Mouse (Mus musculus) megakaryocyte-erythroid progenitor cell, adult 5-6 weeks (primary cell): ENCODE measurements around the gene Det1. TPM values are rescaled to one million over a fixed set of nuclear protein-coding genes. Genes with fewer than 3 reads are reported as not detected.

Experiments used
- ATAC-seq: replicated peaks from 2 replicates; pipeline ENCODE4 v1.8.0; 2016; ENCODE audit warnings: mild to moderate bottlenecking, inconsistent platforms; ENCODE audit not compliant: severe bottlenecking, poor library complexity, low FRiP score, low TSS enrichment
- total RNA-seq, 2 experiments: library from RNA; stranded (forward) in 1 of 2; stranded (reverse) in 1 of 2; fragments of 200-1000, 215-1000 nt in 1 of 2; fragments of >200 nt in 1 of 2; fragmentation: Nextera tagmentation in 1 of 2; gene quantifications; 2 replicates each; pipeline ENCODE4 v1.2.3; 2014 to 2017

Det1 gene
- total RNA-seq (2014; fragmentation: Nextera tagmentation) (29.3 and 29.4 TPM in 2 replicates), total RNA-seq (2017) (13.8 and 27.0 TPM in 2 replicates)

DNA sequence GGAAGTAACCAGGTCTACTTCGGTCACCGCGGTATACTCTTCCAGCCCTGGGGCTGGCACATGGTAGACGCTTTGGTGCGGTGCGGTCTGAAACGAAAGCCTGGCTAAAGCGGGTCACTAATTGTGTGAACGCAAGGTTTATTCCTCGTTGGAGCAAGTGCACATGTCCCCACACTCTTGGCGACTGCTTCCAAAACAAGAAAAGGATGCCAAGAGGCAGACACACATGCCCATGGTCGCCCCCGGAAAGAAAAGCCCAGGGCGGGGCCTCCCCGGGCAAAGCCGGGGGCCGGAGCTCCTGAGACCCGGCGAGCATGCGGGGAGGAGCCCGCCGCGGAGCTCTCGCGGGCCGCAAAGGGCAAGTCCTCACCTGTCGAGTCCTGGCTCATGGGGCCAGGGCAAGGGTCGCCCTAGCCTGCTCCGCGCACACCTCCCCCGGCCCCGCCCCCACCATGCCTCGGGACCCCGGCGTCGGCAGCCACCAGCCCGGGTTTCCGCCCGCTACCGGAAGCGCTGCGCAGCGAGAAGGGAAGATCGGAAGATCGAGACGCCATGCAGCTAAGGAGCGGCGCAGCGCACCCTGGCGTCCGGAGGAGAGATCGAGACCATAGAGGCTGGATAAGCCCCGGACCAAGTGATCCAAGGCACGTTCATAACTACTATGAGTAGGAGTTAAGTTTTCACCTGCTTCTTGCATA is at the start of gene Det1:
Det1 (minus strand) TSS at position 527 of the 698 bp plus-strand sequence.
- peak; percentile 99 for ATAC-seq

GRCm38 (mm10) chr7:78895653-78896333 is 48.7 kb upstream of the Det1 start, which contains the start of gene Aen:
TSS of gene Aen (plus strand) at chr7:78895854.
- ATAC-seq, result peak; percentile 97

DNA sequence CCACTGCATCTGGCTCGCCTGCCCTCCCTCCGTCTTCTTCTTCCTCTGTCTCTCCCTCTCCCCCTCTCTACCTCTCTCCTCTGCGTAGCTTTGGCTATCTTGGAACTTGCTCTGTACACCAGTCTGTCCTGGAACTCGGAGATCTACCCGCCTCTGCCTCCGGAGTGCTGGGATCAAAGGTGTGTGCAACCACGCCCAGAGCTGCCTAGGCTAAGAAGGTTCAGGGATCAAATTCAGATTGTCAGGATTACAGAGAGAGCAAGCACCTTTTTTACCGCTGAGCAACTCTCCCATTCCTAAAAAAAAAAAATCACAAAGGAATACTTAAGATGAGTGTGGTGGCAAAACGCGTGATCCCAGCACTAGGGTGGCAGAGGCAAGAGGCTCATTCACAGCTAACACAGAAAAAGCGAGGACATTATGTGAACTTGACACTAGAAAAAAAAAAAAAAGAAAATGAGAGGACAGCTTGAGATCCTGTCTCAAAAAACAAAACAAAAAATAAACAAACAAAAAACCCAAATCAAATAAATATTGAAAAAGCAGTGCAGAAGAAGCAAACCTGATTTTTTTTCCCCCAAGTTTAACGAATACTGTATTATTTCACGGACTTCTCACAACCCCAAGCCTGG is 48.1 kb upstream of the Det1 start:
- ATAC-seq, result no peak

- no peak for ATAC-seq
These were observed 46.9 kb upstream of the Det1 start for GRCm38 (mm10) chr7:78893917-78894316.

DNA sequence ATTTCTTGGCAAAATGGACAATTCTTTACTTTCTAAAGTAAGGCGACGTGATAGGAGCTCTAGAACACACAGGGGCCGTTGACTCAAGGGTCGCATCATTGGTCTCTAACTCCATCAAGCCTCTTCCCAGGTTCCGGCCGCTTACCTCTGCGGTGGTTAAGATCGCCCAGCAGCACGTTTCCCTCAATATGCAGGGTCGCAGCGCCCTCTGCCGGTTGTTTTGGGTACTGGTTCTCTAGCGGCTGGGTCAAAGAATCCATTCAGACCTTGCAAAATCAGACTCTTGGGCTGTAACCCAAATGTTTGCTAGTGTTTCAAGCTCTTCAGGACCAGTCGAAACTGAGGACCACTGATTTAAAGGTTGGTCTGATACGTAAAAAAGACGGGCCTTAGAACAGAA is 43.6 kb upstream of the Det1 start:
- ATAC-seq, result peak; percentile 58

DNA sequence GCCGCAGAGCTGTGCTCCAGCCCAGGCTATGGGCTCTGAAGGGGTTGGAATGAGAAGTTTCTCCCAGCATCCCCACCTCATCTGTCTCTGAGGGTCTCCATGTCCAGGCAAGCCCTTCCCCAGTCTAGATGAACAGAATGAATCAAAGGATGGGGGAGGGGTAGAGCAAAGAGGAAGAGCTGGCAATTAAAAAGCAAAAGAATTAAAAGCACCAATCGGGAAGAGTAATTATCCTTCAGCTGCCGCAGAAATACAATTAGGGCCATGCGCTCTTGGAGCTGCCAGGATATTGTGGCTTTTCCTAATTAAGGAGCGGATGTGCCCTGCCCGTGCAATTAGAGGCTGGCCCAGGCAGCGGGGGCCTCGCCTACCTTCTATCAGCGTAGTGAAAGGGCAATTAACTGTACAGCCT is 40.4 kb upstream of the Det1 start:
- no peak for ATAC-seq

DNA sequence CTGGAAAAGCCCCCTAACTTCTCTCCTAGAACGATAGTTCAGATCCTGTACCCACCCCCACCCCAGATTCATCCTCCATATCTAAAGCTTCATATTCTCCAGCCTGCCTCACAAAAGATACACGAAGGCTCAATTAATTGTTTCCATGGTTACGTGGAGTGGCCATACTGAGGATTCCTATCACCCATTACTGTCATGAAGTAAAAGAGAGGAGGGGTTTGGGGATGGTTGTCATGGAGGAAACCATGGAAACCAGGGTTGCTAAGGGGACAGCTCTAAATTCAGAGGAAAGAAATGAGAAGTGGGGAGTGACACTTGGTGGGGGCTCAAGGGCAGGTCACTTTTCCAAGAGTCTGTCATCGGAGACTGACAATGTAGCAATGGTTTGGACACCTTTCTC is 39.4 kb upstream of the Det1 start:
- no peak for ATAC-seq

DNA sequence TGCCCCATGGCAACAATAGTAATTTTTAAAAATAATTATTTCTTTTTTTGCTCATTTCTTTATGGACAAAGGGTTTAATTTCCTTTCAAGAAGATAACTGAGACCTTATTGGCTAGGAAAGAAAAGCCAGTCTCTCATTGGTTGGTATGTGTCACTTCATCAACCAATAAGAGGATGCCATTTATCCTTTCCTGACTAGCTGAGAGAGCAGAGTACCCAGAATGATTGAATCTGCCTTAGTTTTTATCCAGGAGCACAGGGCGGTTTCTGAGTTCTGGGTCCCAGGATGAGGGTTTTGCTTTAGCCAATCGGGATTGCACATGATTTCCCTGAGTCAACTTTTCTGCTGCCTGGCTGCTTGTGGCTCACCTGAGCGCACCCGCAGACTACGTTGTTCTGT is 38.3 kb upstream of the Det1 start:
- no peak for ATAC-seq

DNA sequence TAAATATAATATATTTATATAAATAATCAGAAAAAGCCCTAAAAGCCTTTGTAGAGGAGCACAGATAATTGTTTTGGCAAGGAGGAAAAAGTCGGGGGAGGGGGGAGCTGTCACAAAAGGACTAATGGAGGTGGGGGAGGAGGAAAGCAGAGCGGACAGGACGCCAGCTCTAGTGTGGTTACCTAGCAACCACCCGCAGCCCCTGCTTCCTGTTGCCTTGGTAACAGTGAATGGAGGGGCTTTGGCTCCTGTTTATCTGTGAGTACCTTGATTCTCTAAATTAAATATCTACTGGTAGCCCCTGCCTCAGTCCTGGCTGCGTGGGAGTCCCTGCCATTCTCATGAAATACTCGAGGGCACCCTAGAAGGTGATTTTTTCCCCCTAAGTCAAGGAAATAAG is 37.1 kb upstream of the Det1 start:
- ATAC-seq, result no peak

DNA sequence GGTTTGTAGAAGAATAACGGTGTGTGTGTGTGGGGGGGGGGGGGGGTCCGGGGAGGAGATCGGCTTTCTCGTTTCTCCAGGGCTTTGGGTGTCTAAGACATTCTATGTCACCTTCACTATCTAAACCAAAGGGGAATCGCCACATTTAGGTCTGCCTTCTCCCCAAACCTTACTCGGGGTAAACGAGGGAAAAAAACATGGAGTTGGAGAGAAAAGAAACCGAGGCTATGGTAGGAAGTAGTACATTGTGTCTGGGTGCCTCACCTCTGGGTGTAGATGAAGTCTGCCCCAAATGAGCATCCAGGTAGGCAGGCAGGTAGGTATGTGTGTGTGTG is 36.6 kb upstream of the Det1 start:
- no peak for ATAC-seq

DNA sequence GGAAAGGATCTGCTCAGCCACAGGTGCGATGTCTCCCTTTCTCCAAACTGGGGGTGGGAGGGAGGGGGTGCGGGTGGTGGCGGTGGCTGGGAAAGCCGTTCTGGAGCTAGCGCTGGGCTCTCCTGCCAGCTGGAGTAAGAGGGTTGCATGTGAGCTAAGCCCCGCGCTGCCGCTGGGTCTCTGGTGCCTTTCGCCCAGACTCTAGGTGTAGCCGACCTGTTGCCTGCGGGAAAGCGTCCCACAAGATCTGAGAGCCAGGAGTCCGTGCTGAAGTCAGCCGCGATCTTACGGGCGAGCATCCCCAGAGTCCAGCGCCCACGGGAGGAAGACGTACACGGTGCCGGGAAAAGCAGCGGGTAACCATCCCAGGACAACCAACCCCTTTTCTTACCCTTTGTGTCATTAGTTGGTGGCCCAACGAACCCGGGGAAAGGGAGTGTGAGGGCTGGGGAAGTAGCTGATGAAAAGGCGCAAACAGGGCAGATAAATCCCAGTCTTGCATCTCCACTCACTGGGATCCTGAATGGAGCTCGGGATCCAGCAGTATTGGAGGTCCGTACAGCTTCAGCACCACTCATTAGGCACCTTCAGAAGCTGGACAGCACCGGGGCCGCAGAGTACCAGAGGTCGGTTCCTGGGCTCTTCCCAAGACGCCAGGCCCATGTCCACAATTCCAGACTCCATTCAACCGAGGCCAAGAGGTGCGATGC is 36.1 kb upstream of the Det1 start:
- no peak for ATAC-seq

DNA sequence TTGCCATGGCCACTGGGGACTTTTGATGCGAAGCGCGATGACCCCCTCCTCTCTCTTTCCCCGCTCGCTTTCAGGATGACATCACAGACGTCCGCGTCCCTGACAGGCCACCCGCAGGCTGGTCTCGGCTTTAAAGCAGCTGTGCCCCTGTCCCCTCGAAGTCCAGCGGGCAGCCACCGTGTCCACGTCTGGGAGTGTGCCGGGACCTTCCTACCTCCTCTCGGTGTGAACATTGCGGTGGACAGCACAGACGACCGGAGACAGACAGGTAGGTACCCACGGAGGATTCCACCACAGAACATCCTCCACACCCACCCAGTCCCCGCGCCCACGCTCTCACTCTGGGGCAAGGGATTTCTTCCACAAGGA is 35.4 kb upstream of the Det1 start:
- no peak for ATAC-seq

DNA sequence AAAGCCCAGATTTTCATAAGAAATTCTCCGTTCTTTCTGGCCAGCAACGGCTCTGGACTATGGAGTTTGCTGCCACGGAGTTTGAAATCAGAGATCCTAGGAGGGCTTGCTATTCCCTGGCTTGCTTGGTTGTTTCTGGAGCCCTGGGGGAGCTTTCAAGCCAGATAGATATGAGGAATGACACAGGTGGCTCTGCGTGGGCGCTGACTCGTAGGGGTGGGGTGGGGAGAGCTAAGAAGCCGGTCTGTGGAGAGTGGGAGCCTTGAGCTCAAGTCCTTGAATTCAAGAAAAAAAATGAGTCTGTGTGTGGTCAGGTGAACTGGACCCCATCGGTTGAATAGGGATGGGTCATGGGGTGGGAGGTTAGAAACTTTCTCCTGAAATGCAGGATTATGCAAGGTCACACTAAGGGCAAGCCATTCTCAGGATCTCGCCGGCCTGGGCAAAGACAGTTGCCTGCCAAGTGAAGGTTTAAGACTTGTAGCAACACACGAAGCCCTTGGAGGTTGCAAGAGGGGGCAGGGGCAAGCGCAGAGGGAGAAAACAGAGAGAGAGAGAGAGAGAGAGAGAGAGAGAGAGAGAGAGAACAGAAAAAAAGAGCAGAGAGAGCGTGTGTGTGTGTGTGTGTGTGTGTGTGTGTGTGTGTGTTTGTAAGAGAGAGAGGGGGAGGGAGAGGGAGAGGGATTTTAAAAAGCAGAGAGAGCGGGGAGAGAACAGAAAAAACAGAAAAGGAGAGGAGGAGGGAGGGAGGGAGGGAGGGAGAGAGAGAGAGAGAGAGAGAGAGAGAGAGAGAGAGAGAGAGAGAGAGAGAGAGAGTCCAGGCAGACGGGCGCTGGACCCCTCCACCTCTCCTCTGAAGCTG is 34.8 kb upstream of the Det1 start:
- ATAC-seq, result no peak

DNA sequence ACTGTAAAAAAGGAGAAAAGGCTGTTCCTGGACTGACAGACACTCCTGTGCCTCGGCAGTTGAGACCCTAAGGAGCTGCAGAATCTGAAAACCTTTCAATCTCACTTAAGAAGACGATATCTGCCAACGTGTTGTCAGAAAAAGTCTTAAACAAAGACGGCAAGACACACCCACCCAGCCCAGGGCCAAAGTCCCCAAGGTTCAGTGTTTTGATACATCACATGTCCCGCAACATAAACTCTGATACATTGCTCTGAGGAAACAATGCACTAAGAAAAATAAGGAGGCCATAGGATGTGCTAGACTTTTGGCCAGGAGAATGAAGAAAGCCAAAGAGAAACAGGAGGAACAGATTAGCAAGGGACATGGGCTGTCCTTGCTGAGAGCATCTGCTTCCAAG is 25.8 kb upstream of the Det1 start:
- ATAC-seq, result no peak

GRCm38 (mm10) chr7:78872366-78872765 is 25.3 kb upstream of the Det1 start:
- ATAC-seq, result no peak

GRCm38 (mm10) chr7:78868731-78869130 is 21.7 kb upstream of the Det1 start:
- ATAC-seq, result no peak

- ATAC-seq, result no peak
These were observed 18.3 kb upstream of the Det1 start for GRCm38 (mm10) chr7:78865212-78865949.

DNA sequence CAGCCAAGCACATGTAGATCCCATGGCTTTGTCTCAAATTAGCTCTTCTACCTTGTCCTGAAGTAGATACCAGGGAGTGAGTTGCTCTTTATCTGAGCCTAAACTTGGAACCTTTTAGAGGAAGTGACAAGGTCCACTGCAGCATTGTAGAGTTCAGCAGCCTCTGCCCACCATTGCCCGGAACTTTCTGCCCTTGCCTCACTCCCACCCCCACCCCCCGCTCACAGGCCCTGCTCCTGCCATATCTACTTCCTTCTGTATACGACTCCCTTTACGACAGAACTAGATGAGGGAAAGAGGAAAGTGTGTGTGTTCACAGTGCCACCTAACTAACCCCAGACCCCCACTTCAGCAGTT is 17.4 kb upstream of the Det1 start:
- no peak for ATAC-seq
